Mouse (Mus musculus) large intestine, adult 2 months (tissue): ENCODE results near the gene 4930562C15Rik. TPM values are rescaled to one million over a fixed set of nuclear protein-coding genes. Genes with fewer than 3 reads are reported as not detected.

ENCODE experiments used
- DNase-seq: peaks from one replicate; pipeline ENCODE4 v3.0.0-alpha.2; 2012; ENCODE audit warnings: low read depth, low spot score
- WGBS: fragments of 180-500 bp; shearing (Covaris S2); methylation state at CpG from one replicate; pipeline ENCODE4 v1.1.7; 2018; 5-methylcytosine and 5-hydroxymethylcytosine counted together
- polyA plus RNA-seq: library from polyadenylated mRNA; depleted of rRNA; stranded (reverse); fragments of >200 nt; gene quantifications from 2 replicates; pipeline ENCODE4 v1.2.3, GENCODE M21; 2012

4930562C15Rik gene
- polyA plus RNA-seq, 1 experiment = not detected

GRCm38 (mm10) chr16:4855046-4855650 is 19.9 kb downstream of the 4930562C15Rik start:
- no peak for DNase-seq
- WGBS = 41% methylated on average over 5 of the region's 5 CpGs

- WGBS = 38% methylated on average over 10 of the region's 10 CpGs
Observed at GRCm38 (mm10) chr16:4861392-4861791, 26.2 kb downstream of the 4930562C15Rik start.

GRCm38 (mm10) chr16:4862863-4863483 is 27.8 kb downstream of the 4930562C15Rik start:
- DNase-seq = no peak
- WGBS = 36% methylated on average over 9 of the region's 9 CpGs

More at GRCm38 (mm10) chr16:4861392-4861791, 26.2 kb downstream of the 4930562C15Rik start:
- no peak for DNase-seq

- WGBS = 84% methylated on average over 8 of the region's 8 CpGs
- DNase-seq = no peak
Observed at GRCm38 (mm10) chr16:4863742-4864141, 28.5 kb downstream of the 4930562C15Rik start.

- 21% methylated on average over 7 of the region's 7 CpGs for WGBS
- DNase-seq = no peak
Observed at GRCm38 (mm10) chr16:4866101-4866695, 31.0 kb downstream of the 4930562C15Rik start.

GRCm38 (mm10) chr16:4870490-4870889 is 35.3 kb downstream of the 4930562C15Rik start:
- DNase-seq = no peak
- WGBS = 85% methylated on average over 5 of the region's 5 CpGs

GRCm38 (mm10) chr16:4871926-4872325 is 36.7 kb downstream of the 4930562C15Rik start:
- no peak for DNase-seq
- WGBS = 77% methylated on average over 2 of the region's 2 CpGs

- no peak for DNase-seq
- 79% methylated on average over 23 of the region's 23 CpGs for WGBS
Observed at GRCm38 (mm10) chr16:4875198-4876032, 40.2 kb downstream of the 4930562C15Rik start.

- DNase-seq = no peak
- WGBS = 68% methylated on average over 8 of the region's 8 CpGs
Observed at GRCm38 (mm10) chr16:4876033-4876680, 40.9 kb downstream of the 4930562C15Rik start.

GRCm38 (mm10) chr16:4877195-4877594 is 42.0 kb downstream of the 4930562C15Rik start:
- DNase-seq = no peak
- WGBS = 71% methylated on average over 4 of the region's 4 CpGs

GRCm38 (mm10) chr16:4877701-4878100 is 42.5 kb downstream of the 4930562C15Rik start:
- DNase-seq = no peak
- 41% methylated on average over 3 of the region's 3 CpGs for WGBS

- DNase-seq = no peak
- 2% methylated on average over 5 of the region's 5 CpGs for WGBS
Observed at GRCm38 (mm10) chr16:4878192-4878885, 43.1 kb downstream of the 4930562C15Rik start.

- no peak for DNase-seq
- under 1% methylated on average over 54 of the region's 54 CpGs for WGBS
Observed at GRCm38 (mm10) chr16:4879101-4879707, 44.0 kb downstream of the 4930562C15Rik start.

- under 1% methylated on average over 40 of the region's 40 CpGs for WGBS
- DNase-seq = no peak
Observed at GRCm38 (mm10) chr16:4879708-4880124, 44.5 kb downstream of the 4930562C15Rik start.

- WGBS = 0% methylated on average over 48 of the region's 48 CpGs
- no peak for DNase-seq
Observed at GRCm38 (mm10) chr16:4880136-4880825, 45.1 kb downstream of the 4930562C15Rik start, which contains the start of gene Ubald1. Ubald1 (minus strand) TSS chr16:4880315.

GRCm38 (mm10) chr16:4881400-4882351 is 46.5 kb downstream of the 4930562C15Rik start:
- 27% methylated on average over 10 of the region's 10 CpGs for WGBS
- no peak for DNase-seq

- DNase-seq = no peak
- WGBS = 96% methylated on average over 10 of the region's 10 CpGs
Observed at GRCm38 (mm10) chr16:4884930-4885329, 49.7 kb downstream of the 4930562C15Rik start.
